Mouse (Mus musculus) 416B (cell line): Measurements from ENCODE around the gene Clec4b2.
"Not testable (repeated sequence)": the region's sequence is repeated elsewhere in the genome, so short reads cannot be mapped to it uniquely, and the experiment has no call there.

ENCODE experiments used
- DNase-seq: peaks from one replicate; pipeline ENCODE4 v3.0.0; 2011; ENCODE audit warnings: low read depth

Gene Clec4b2

GRCm38 (mm10) chr6:123172593-123172992, at the start of gene Clec4b2:
TSS of gene Clec4b2 (plus strand) at chr6:123172893.
- DNase-seq, result no peak

GRCm38 (mm10) chr6:123123195-123123594, 49.5 kb upstream of the Clec4b2 start:
- peak; percentile 28 for DNase-seq

- peak; percentile 57 for DNase-seq
Observed at GRCm38 (mm10) chr6:123127173-123127572, 45.5 kb upstream of the Clec4b2 start.

- DNase-seq, result not testable (repeated sequence)
Observed at GRCm38 (mm10) chr6:123137766-123138526, 34.7 kb upstream of the Clec4b2 start.

GRCm38 (mm10) chr6:123170106-123170505, 2.6 kb upstream of the Clec4b2 start:
- no peak for DNase-seq

- DNase-seq, result peak; percentile 9
Observed at GRCm38 (mm10) chr6:123171040-123171439, 1.7 kb upstream of the Clec4b2 start.

- DNase-seq, result peak; percentile 45
Observed at GRCm38 (mm10) chr6:123175549-123175948, 2.9 kb downstream of the Clec4b2 start.

GRCm38 (mm10) chr6:123184862-123185261, 12.2 kb downstream of the Clec4b2 start:
- peak; percentile 66 for DNase-seq

- peak; percentile 72 for DNase-seq
Observed at GRCm38 (mm10) chr6:123207187-123208076, 34.7 kb downstream of the Clec4b2 start.

GRCm38 (mm10) chr6:123208077-123208439, 35.4 kb downstream of the Clec4b2 start:
- not testable (repeated sequence) for DNase-seq

- no peak for DNase-seq
Observed at GRCm38 (mm10) chr6:123211726-123212125, 39.0 kb downstream of the Clec4b2 start.

GRCm38 (mm10) chr6:123227519-123228166, 55.0 kb downstream of the Clec4b2 start:
- DNase-seq, result peak; percentile 80

GRCm38 (mm10) chr6:123229644-123230043, 57.0 kb downstream of the Clec4b2 start, which contains the start of gene Clec4n:
TSS of gene Clec4n (plus strand) at chr6:123229843.
- DNase-seq, result no peak

- no peak for DNase-seq
Observed at GRCm38 (mm10) chr6:123231149-123231548, 58.5 kb downstream of the Clec4b2 start.

GRCm38 (mm10) chr6:123237582-123237981, 64.9 kb downstream of the Clec4b2 start:
- peak; percentile 68 for DNase-seq

- DNase-seq, result no peak
Observed at GRCm38 (mm10) chr6:123244201-123244600, 71.5 kb downstream of the Clec4b2 start.

GRCm38 (mm10) chr6:123248862-123249261, 76.2 kb downstream of the Clec4b2 start:
- DNase-seq, result peak; percentile 81

- peak; percentile 97 for DNase-seq
Observed at GRCm38 (mm10) chr6:123252735-123253134, 80.0 kb downstream of the Clec4b2 start.
